Mouse (Mus musculus) urinary bladder, postnatal 4 days (tissue): ENCODE results near the gene Bsdc1.
A peak's percentile ranks its signal among the peaks of the same experiment; 100 is the strongest.
"Not testable (repeated sequence)": the region's sequence is repeated elsewhere in the genome, so short reads cannot be mapped to it uniquely, and the experiment has no call there.

Experiments used
- DNase-seq, 2 experiments: peaks; one replicate each; pipeline ENCODE4 v3.0.0; 2021 to 2022; ENCODE audit warnings: low spot score in 2 of 2

The Bsdc1 gene

GRCm38 (mm10) chr4:129513086-129513767 lies 51.8 kb downstream of the Bsdc1 start, which contains the start of gene Marcksl1:
Marcksl1 (plus strand) TSS chr4:129513581.
- peak; percentile 90 for DNase-seq

- DNase-seq: no peak
Observed at GRCm38 (mm10) chr4:129513891-129514290, 52.5 kb downstream of the Bsdc1 start.

GRCm38 (mm10) chr4:129514300-129514898 lies 53.0 kb downstream of the Bsdc1 start:
- DNase-seq: peak; percentile 63 to 72

GRCm38 (mm10) chr4:129516925-129517324 lies 55.5 kb downstream of the Bsdc1 start:
- DNase-seq: no peak

- no peak for DNase-seq
Observed at GRCm38 (mm10) chr4:129518519-129518918, 57.1 kb downstream of the Bsdc1 start.

- no peak for DNase-seq
Observed at GRCm38 (mm10) chr4:129525338-129525737, 64.0 kb downstream of the Bsdc1 start.

- DNase-seq: no peak
Observed at GRCm38 (mm10) chr4:129525889-129526288, 64.5 kb downstream of the Bsdc1 start.

- DNase-seq: not testable (repeated sequence)
Observed at GRCm38 (mm10) chr4:129528901-129529300, 67.5 kb downstream of the Bsdc1 start.
